Mouse (Mus musculus) kidney, adult 2 months (tissue): Measurements from ENCODE around the gene Tas2r119.

Experiments
- CTCF ChIP-seq: fragments of 200-500 bp; conservative IDR thresholded peaks from 2 replicates; pipeline ENCODE4 v1.5.1; 2011; ENCODE audit warnings: low read depth, mild to moderate bottlenecking, control low read depth, low read length, moderate library complexity, mixed read lengths; ENCODE audit not compliant: insufficient read depth, insufficient read length
- POLR2A ChIP-seq: fragments of 200-500 bp; IDR thresholded peaks from one replicate; pipeline ENCODE4 v1.6.1; 2011; ENCODE audit warnings: low read depth, low read length, control low read depth

- TF ChIP-seq POLR2A (no peak), CTCF (no peak)
Measured at GRCm38 (mm10) chr15:32204908-32205307, 27.8 kb downstream of the Tas2r119 start.
